Mouse (Mus musculus): ENCODE data around the gene Slfn9. TPM values are rescaled to one million over a fixed set of nuclear protein-coding genes. Genes with fewer than 3 reads are reported as not detected.
"Not testable (repeated sequence)": the region's sequence is repeated elsewhere in the genome, so short reads cannot be mapped to it uniquely, and the experiment has no call there.

Slfn9 gene
- polyA plus RNA-seq, 1 experiment from 2014 or later, result 4.5 TPM

DNA sequence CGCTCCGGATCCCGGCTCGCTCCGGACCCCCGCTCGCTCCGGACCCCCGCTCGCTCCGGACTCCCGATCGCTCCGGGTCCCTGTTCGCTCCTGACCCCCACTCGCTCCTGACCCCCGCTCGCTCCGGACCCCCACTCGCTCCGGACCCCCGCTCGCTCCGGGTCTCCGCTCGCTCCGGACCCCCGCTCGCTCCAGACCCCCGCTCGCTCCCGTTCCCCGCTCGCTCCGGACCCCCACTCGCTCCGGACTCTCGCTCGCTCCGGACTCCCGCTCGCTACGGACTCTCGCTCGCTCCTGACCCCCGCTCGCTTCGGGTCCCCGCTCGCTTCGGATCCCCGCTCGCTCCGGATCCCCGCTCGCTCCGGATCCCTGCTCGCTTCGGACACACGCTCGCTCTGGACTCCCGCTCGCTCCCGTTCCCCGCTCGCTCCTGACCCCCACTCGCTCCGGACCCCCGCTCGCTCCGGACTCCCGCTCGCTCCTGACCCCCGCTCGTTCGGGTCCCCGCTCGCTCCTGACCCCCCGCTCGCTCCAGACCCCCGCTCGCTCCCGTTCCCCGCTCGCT, 61.2 kb downstream of the Slfn9 start:
- Histone ChIP-seq H3K4me3 (ENCODE audit: low read depth, low read length) (peak overlapping the region; percentile 42), H3K27me3 (ENCODE audit: control insufficient read depth, insufficient read depth, low read depth, low read length) (peaks cover 77% of the 10 kb centered on the region), H3K4me2 (ENCODE audit: low read depth, low read length) (peak overlapping the region; percentile 62)
- not testable (repeated sequence) for H3K9me3 ChIP-seq (replicated peaks; ENCODE audit: control insufficient read depth, low read length); H3K4me1 ChIP-seq (ENCODE audit: control insufficient read depth, low read depth, low read length); H3K36me3 ChIP-seq (ENCODE audit: control insufficient read depth, insufficient read depth); H3K9ac ChIP-seq (ENCODE audit: low read depth, low read length); ATAC-seq (ENCODE audit: low read depth); H3K27ac ChIP-seq (ENCODE audit: low read length)
- 2% methylated on average over 77 of the region's 85 CpGs for WGBS (ENCODE audit: insufficient replicate concordance)

DNA sequence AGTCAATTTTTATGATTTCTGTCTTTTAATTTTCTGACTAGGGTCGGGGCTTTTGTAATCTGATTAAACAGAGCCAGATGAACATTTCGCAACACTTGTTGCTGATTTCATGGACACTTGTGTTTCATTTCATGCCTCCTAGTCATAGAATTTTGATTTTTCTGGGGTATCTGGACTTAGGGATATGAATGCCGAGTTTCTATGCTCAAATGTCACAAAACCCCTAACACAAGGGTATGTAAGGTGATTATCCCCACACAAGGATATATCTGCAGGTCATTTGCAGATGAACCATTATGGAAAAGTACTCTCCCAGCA, 62.0 kb downstream of the Slfn9 start:
- Histone ChIP-seq H3K4me2 (ENCODE audit: low read depth, low read length) (no peak overlapping the region), H3K36me3 (ENCODE audit: control insufficient read depth, insufficient read depth) (no peaks in the 10 kb centered on the region), H3K4me1 (ENCODE audit: control insufficient read depth, low read depth, low read length) (no peaks in the 10 kb centered on the region; the same call in 1 of the 2 replicates), H3K9ac (ENCODE audit: low read depth, low read length) (no peak overlapping the region), H3K27me3 (ENCODE audit: control insufficient read depth, insufficient read depth, low read depth, low read length) (peaks cover 72% of the 10 kb centered on the region), H3K27ac (ENCODE audit: low read length) (no peak overlapping the region), H3K4me3 (ENCODE audit: low read depth, low read length) (no peak overlapping the region), H3K9me3 (replicated peaks; ENCODE audit: control insufficient read depth, low read length) (no peaks in the 10 kb centered on the region)
- ATAC-seq (ENCODE audit: low read depth), result no peak
- WGBS (ENCODE audit: insufficient replicate concordance), result 34% methylated on average over 3 of the region's 3 CpGs

- no peak for ATAC-seq (ENCODE audit: low read depth)
- Histone ChIP-seq H3K27ac (ENCODE audit: low read length) (no peak overlapping the region), H3K36me3 (ENCODE audit: control insufficient read depth, insufficient read depth) (no peaks in the 10 kb centered on the region), H3K27me3 (ENCODE audit: control insufficient read depth, insufficient read depth, low read depth, low read length) (peaks cover 66% of the 10 kb centered on the region), H3K4me1 (ENCODE audit: control insufficient read depth, low read depth, low read length) (no peaks in the 10 kb centered on the region; the same call in 1 of the 2 replicates), H3K9me3 (replicated peaks; ENCODE audit: control insufficient read depth, low read length) (no peaks in the 10 kb centered on the region), H3K9ac (ENCODE audit: low read depth, low read length) (no peak overlapping the region), H3K4me3 (ENCODE audit: low read depth, low read length) (no peak overlapping the region), H3K4me2 (ENCODE audit: low read depth, low read length) (no peak overlapping the region)
- 36% methylated on average over 20 of the region's 20 CpGs for WGBS (ENCODE audit: insufficient replicate concordance)
Observed at GRCm38 (mm10) chr11:82928897-82929632, 62.6 kb downstream of the Slfn9 start.

Small RNA genes lying within 50 kb of the gene (microRNA-seq; reads per million reads assigned to microRNA genes)
- not detected for gene Gm27598
- not detected for gene Mir7679

Other genes starting within 250 kb of the Slfn9 start
- 0.18 and 0.30 TPM in 2 replicates for gene Cct6b, start 227.5 kb downstream of the Slfn9 start, polyA plus RNA-seq (2015; fragmentation: Nextera tagmentation; extraction: Ambion mirVana)
- 16.7 and 16.9 TPM in 2 replicates for gene Zfp830, start 227.5 kb downstream of the Slfn9 start, polyA plus RNA-seq (2015; fragmentation: Nextera tagmentation; extraction: Ambion mirVana)
- gene Lig3, start 210.7 kb downstream of the Slfn9 start, polyA plus RNA-seq (2015; fragmentation: Nextera tagmentation; extraction: Ambion mirVana), result 7.9 and 8.4 TPM in 2 replicates
- 25.8 and 26.4 TPM in 2 replicates for gene Rffl, start 120.6 kb downstream of the Slfn9 start, polyA plus RNA-seq (2015; fragmentation: Nextera tagmentation; extraction: Ambion mirVana)
- 4.1 and 4.7 TPM in 2 replicates for gene Rad51d, start 101.2 kb downstream of the Slfn9 start, polyA plus RNA-seq (2015; fragmentation: Nextera tagmentation; extraction: Ambion mirVana)
- gene Fndc8, start 99.7 kb downstream of the Slfn9 start, polyA plus RNA-seq (2015; fragmentation: Nextera tagmentation; extraction: Ambion mirVana), result 0.09 and 0.12 TPM in 2 replicates
- gene Nle1, start 83.4 kb downstream of the Slfn9 start, polyA plus RNA-seq (2015; fragmentation: Nextera tagmentation; extraction: Ambion mirVana), result 9.1 and 10.7 TPM in 2 replicates
- 1.4 and 2.4 TPM in 2 replicates for gene Unc45b, start 81.3 kb downstream of the Slfn9 start, polyA plus RNA-seq (2015; fragmentation: Nextera tagmentation; extraction: Ambion mirVana)
- gene Slfn5, start 40.5 kb downstream of the Slfn9 start, polyA plus RNA-seq (2015; fragmentation: Nextera tagmentation; extraction: Ambion mirVana), result 1.6 TPM in 2 replicates
- gene Slfn8, start 29.0 kb upstream of the Slfn9 start, polyA plus RNA-seq (2015; fragmentation: Nextera tagmentation; extraction: Ambion mirVana), result 0.40 and 0.51 TPM in 2 replicates
- 11.2 and 11.7 TPM in 2 replicates for gene Slfn2, start 73.3 kb upstream of the Slfn9 start, polyA plus RNA-seq (2015; fragmentation: Nextera tagmentation; extraction: Ambion mirVana)
- gene Slfn1, start 125.0 kb upstream of the Slfn9 start, polyA plus RNA-seq (2015; fragmentation: Nextera tagmentation; extraction: Ambion mirVana), result 1.1 and 1.2 TPM in 2 replicates
- gene Slfn4, start 183.4 kb upstream of the Slfn9 start, polyA plus RNA-seq (2015; fragmentation: Nextera tagmentation; extraction: Ambion mirVana), result 0.99 and 1.2 TPM in 2 replicates
- 2.0 and 2.5 TPM in 2 replicates for gene Slfn3, start 199.5 kb upstream of the Slfn9 start, polyA plus RNA-seq (2015; fragmentation: Nextera tagmentation; extraction: Ambion mirVana)